Mouse (Mus musculus) cerebellum, adult 2 months (tissue): ENCODE data around the gene Pqbp1. TPM values are rescaled to one million over a fixed set of nuclear protein-coding genes. Genes with fewer than 3 reads are reported as not detected.

Experiments used
- DNase-seq, 2 experiments: peaks; one replicate each; pipeline ENCODE4 v3.0.0; 2021
- H3K27ac ChIP-seq: fragments of 200-500 bp; 2 replicates; pipeline ENCODE4 v1.5.1; 2012; ENCODE audit warnings: low read length, control low read depth, inconsistent platforms; ENCODE audit not compliant: insufficient read depth
- H3K27me3 ChIP-seq: fragments of 200-500 bp; 2 replicates; pipeline ENCODE4 v1.6.1; 2012; ENCODE audit warnings: inconsistent platforms, mild to moderate bottlenecking, low read length, moderate library complexity; ENCODE audit not compliant: control insufficient read depth, insufficient read depth
- H3K4me1 ChIP-seq: fragments of 200-500 bp; 2 replicates; pipeline ENCODE4 v1.6.1; 2011; ENCODE audit warnings: low read length; ENCODE audit not compliant: control insufficient read depth, insufficient read depth
- H3K4me3 ChIP-seq: fragments of 200-500 bp; replicated peaks from 2 replicates; pipeline ENCODE3; 2011; ENCODE audit warnings: mild to moderate bottlenecking, low read depth, low read length, control low read depth; ENCODE audit not compliant: insufficient read depth
- CTCF ChIP-seq: fragments of 200-500 bp; IDR thresholded peaks from 2 replicates; pipeline ENCODE4 v1.5.1; 2011; ENCODE audit warnings: low read depth, mild to moderate bottlenecking, control low read depth, low read length, moderate library complexity, borderline replicate concordance; ENCODE audit not compliant: insufficient read depth
- POLR2A ChIP-seq: fragments of 200-500 bp; IDR thresholded peaks from 2 replicates; pipeline ENCODE4 v1.6.1; 2011; ENCODE audit warnings: low read length, control low read depth, borderline replicate concordance; ENCODE audit not compliant: insufficient read depth
- WGBS: fragments of 180-500 bp; shearing (Covaris S2); methylation state at CpG from one replicate; pipeline ENCODE4 v1.1.7; 2018; 5-methylcytosine and 5-hydroxymethylcytosine counted together
- polyA plus RNA-seq: library from polyadenylated mRNA; depleted of rRNA; stranded (reverse); fragments of >200 nt; gene quantifications from 2 replicates; pipeline ENCODE4 v1.2.3, GENCODE M21; 2012; rRNA removed

Pqbp1 gene
- polyA plus RNA-seq, 1 experiment: 174 TPM

DNA sequence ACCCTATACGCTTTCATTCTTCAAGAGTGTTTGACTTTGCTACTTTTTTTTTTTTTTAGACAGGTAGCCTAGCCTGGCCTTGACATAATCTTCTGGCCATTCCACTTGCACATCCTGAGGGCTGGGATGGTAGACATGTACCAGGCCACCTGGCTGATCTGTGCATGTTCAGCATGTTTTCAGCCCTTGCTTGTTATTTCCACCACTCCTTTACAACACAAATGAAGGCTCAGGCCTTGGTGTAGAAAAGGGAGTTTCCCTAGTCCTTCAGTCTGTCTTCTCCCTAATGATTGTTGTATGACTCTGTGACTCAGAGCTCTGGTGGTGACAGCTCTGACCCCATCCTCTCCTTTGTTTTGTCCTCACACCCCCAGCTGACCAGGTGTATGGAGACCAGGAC is 31.9 kb downstream of the Pqbp1 start:
- Histone ChIP-seq H3K4me1 (no peaks in the 10 kb centered on the region), H3K27ac (no peak overlapping the region), H3K27me3 (no peaks in the 10 kb centered on the region), H3K4me3 (no peak overlapping the region)
- no peak for DNase-seq
- TF ChIP-seq POLR2A (no peak), CTCF (no peak)
- WGBS: 100% methylated on average over 1 of the region's 1 CpGs

DNA sequence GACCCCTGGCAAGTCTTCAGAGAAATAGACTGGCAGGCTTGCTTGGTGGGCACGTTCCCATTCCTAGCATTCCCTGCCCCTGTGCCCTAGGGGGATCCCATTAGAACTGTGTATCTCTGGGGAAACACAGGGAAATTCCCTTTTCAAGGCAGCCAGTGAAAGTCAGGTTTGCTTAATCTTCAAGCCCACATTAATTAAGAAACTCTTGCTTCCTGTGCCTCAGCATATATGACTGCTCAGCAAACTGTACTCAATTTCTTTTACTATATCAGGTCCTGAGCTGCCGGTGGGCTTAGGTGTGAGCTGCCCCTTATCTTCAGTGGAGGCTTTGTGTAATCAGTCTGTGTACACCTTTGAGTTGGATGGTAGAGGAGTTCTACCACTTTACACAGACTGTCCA is 33.3 kb downstream of the Pqbp1 start:
- no peak for DNase-seq
- Histone ChIP-seq H3K27ac (no peak overlapping the region; the same call in 1 of the 2 replicates), H3K27me3 (no peaks in the 10 kb centered on the region), H3K4me1 (no peaks in the 10 kb centered on the region), H3K4me3 (no peak overlapping the region)
- WGBS: 58% methylated on average over 2 of the region's 2 CpGs
- no peak for TF ChIP-seq POLR2A
- TF ChIP-seq CTCF: no peak

DNA sequence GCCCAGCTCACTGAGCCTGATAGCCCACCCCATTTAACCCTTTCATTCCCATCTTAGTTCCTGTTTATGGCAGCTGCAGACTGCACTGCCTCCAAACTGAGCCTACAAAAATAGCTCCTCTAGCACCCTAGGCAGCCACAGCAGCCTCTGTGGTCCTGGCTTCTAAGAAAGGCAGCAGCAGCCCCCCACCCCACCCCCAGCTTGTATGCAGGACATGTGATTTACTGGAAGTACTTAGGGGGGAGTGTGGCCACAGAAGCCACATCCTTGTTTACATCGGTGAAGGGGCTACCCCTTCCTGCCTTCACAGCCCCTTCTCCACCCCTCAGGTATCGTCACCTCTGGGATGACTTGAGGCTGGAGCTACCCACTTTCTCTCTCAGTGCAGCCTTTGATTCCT is 33.7 kb downstream of the Pqbp1 start:
- no peak overlapping the region for H3K4me3 ChIP-seq
- no peaks in the 10 kb centered on the region for H3K4me1 ChIP-seq
- 74% methylated on average over 2 of the region's 2 CpGs for WGBS
- no peak for DNase-seq
- H3K27me3 ChIP-seq: no peaks in the 10 kb centered on the region
- TF ChIP-seq CTCF (no peak), POLR2A (no peak)
- no peak overlapping the region for H3K27ac ChIP-seq

GRCm38 (mm10) chrX:7864551-7864950 is 34.5 kb downstream of the Pqbp1 start:
- no peaks in the 10 kb centered on the region for H3K27me3 ChIP-seq
- H3K27ac ChIP-seq: no peak overlapping the region
- TF ChIP-seq POLR2A (no peak), CTCF (no peak)
- H3K4me3 ChIP-seq: no peak overlapping the region
- WGBS: 94% methylated on average over 3 of the region's 3 CpGs
- H3K4me1 ChIP-seq: no peaks in the 10 kb centered on the region
- DNase-seq: no peak

GRCm38 (mm10) chrX:7863181-7863580 is 35.9 kb downstream of the Pqbp1 start:
- WGBS: 74% methylated on average over 1 of the region's 1 CpGs
- no peak overlapping the region for H3K4me3 ChIP-seq
- H3K27me3 ChIP-seq: no peaks in the 10 kb centered on the region
- H3K27ac ChIP-seq: no peak overlapping the region
- no peak for TF ChIP-seq POLR2A
- no peak for TF ChIP-seq CTCF
- no peaks in the 10 kb centered on the region for H3K4me1 ChIP-seq
- DNase-seq: no peak

GRCm38 (mm10) chrX:7859191-7859753 is 39.8 kb downstream of the Pqbp1 start:
- TF ChIP-seq CTCF (no peak), POLR2A (no peak)

DNA sequence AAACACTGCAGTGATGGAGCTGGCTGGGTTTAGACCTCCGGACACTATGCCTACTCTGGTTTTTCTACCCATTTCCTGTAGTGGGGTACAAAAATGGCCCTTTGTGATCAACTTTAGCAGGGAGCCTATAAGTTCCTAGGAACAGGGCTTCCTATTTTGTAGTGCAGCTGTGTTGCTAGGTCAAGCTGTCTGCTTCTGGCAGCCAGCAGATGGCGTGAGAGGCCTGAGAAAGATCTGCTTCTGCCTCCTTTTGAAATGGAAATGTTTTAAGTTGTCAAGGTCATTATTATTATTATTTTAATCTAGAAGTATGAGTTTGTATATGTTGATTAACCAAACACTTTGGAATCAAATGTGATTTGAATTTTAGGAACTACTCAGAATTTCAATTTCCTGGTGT is 44.5 kb downstream of the Pqbp1 start:
- TF ChIP-seq POLR2A (no peak), CTCF (peak; percentile 58)
- 33% methylated on average over 2 of the region's 2 CpGs for WGBS
- Histone ChIP-seq H3K4me3 (no peak overlapping the region), H3K4me1 (no peaks in the 10 kb centered on the region), H3K27me3 (no peaks in the 10 kb centered on the region), H3K27ac (no peak overlapping the region)
- DNase-seq: peak in 1 of 2 experiments; percentile 44

More at GRCm38 (mm10) chrX:7859191-7859753, 39.8 kb downstream of the Pqbp1 start:
- Histone ChIP-seq H3K27ac (no peak overlapping the region), H3K4me3 (no peak overlapping the region), H3K27me3 (no peaks in the 10 kb centered on the region), H3K4me1 (no peaks in the 10 kb centered on the region)
- DNase-seq: no peak
- 77% methylated on average over 3 of the region's 3 CpGs for WGBS

DNA sequence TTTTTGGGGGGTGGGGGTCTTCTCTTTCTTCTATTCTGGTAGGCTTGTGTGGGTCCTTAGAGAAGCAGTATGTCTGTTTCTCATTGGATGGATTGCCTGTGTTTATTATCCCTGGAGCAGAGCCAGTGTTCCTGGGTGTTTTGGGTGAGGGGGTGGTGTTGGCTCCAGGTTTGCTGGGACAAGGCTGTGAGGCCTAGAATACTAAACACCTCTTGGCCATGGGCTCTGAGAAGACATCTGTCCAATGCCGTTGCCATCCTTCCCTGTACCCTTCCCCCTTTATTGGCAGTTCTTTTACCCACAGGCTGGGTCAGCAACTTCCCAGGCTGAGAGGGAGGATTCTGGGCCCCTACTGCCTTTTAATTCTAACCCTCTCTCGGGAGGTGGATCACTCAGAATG is 51.2 kb downstream of the Pqbp1 start:
- H3K4me3 ChIP-seq: no peak overlapping the region
- no peaks in the 10 kb centered on the region for H3K27me3 ChIP-seq
- 4% methylated on average over 2 of the region's 2 CpGs for WGBS
- H3K4me1 ChIP-seq: peaks cover 5% of the 10 kb centered on the region; the same call in 1 of the 2 replicates
- H3K27ac ChIP-seq: no peak overlapping the region
- TF ChIP-seq CTCF: no peak
- peak in 1 of 2 experiments; percentile 7 for DNase-seq

Other genes starting within 250 kb of the Pqbp1 start
- gene Prickle3, start 242.0 kb downstream of the Pqbp1 start, polyA plus RNA-seq: 1.7 and 2.1 TPM in 2 replicates
- 5.2 and 6.5 TPM in 2 replicates for gene Plp2, start 227.9 kb downstream of the Pqbp1 start, polyA plus RNA-seq
- gene Magix, start 218.0 kb downstream of the Pqbp1 start, polyA plus RNA-seq: 2.2 and 2.6 TPM in 2 replicates
- gene Gpkow, start 202.1 kb downstream of the Pqbp1 start, polyA plus RNA-seq: 30.5 and 33.1 TPM in 2 replicates
- 81.8 and 82.7 TPM in 2 replicates for gene Wdr45, start 184.9 kb downstream of the Pqbp1 start, polyA plus RNA-seq
- gene Gm45208, start 177.0 kb downstream of the Pqbp1 start, polyA plus RNA-seq: 0.54 TPM in 1 of 2 replicates, not detected in the other
- 166 and 179 TPM in 2 replicates for gene Praf2, start 170.8 kb downstream of the Pqbp1 start, polyA plus RNA-seq
- gene Ccdc120, start 148.4 kb downstream of the Pqbp1 start, polyA plus RNA-seq: 68.3 and 82.6 TPM in 2 replicates
- gene Tfe3, start 136.7 kb downstream of the Pqbp1 start, polyA plus RNA-seq: 24.4 and 24.5 TPM in 2 replicates
- gene Gripap1, start 109.5 kb downstream of the Pqbp1 start, polyA plus RNA-seq: 110 TPM in 2 replicates
- 5.9 and 7.6 TPM in 2 replicates for gene Kcnd1, start 77.0 kb downstream of the Pqbp1 start, polyA plus RNA-seq
- 49.4 and 52.5 TPM in 2 replicates for gene Otud5, start 57.9 kb downstream of the Pqbp1 start, polyA plus RNA-seq
- 47.9 and 50.5 TPM in 2 replicates for gene Pim2, start 21.0 kb downstream of the Pqbp1 start, polyA plus RNA-seq
- 40.6 and 46.8 TPM in 2 replicates for gene Slc35a2, start 15.2 kb downstream of the Pqbp1 start, polyA plus RNA-seq
- gene Timm17b, start 88 bp upstream of the Pqbp1 start, polyA plus RNA-seq: 27.5 TPM in 2 replicates
- gene Gm10491, start 8.6 kb upstream of the Pqbp1 start, polyA plus RNA-seq: not detected in 2 replicates
- gene Gm10490, start 10.3 kb upstream of the Pqbp1 start, polyA plus RNA-seq: not detected in 2 replicates
- 395 and 461 TPM in 2 replicates for gene Pcsk1n, start 20.6 kb upstream of the Pqbp1 start, polyA plus RNA-seq
- gene Eras, start 29.3 kb upstream of the Pqbp1 start, polyA plus RNA-seq: not detected in 2 replicates
- gene Hdac6, start 48.6 kb upstream of the Pqbp1 start, polyA plus RNA-seq: 66.2 and 71.0 TPM in 2 replicates
- not detected in 2 replicates for gene Gata1, start 78.8 kb upstream of the Pqbp1 start, polyA plus RNA-seq
- 0.90 and 1.3 TPM in 2 replicates for gene Glod5, start 119.2 kb upstream of the Pqbp1 start, polyA plus RNA-seq
- 22.3 and 22.7 TPM in 2 replicates for gene Suv39h1, start 175.5 kb upstream of the Pqbp1 start, polyA plus RNA-seq
- 0.44 and 0.67 TPM in 2 replicates for gene Was, start 191.2 kb upstream of the Pqbp1 start, polyA plus RNA-seq
- gene Wdr13, start 233.6 kb upstream of the Pqbp1 start, polyA plus RNA-seq: 131 and 141 TPM in 2 replicates
- gene Rbm3, start 246.6 kb upstream of the Pqbp1 start, polyA plus RNA-seq: 276 and 291 TPM in 2 replicates